Mouse (Mus musculus) left cerebral cortex, adult 2 months (tissue): ENCODE measurements around the gene Xxylt1. TPM values are rescaled to one million over a fixed set of nuclear protein-coding genes. Genes with fewer than 3 reads are reported as not detected.
A peak's percentile ranks its signal among the peaks of the same experiment; 100 is the strongest.

ENCODE experiments used
- DNase-seq, 2 experiments: peaks; one replicate each; pipeline ENCODE4 v3.0.0; 2021 to 2022; ENCODE audit warnings: low spot score in 2 of 2, mixed read lengths in 1 of 2; ENCODE audit errors: extremely low spot score in 1 of 2
- H3K27ac ChIP-seq: fragments of 200-600 bp; 2 replicates; pipeline ENCODE4 v1.8.1; 2022
- H3K4me3 ChIP-seq: fragments of 200-600 bp; 2 replicates; pipeline ENCODE4 v1.8.1; 2022
- CTCF ChIP-seq: fragments of 200-600 bp; IDR thresholded peaks from 2 replicates; pipeline ENCODE4 v1.8.1; 2022; ENCODE audit warnings: antibody characterized with exemption, mild to moderate bottlenecking, moderate library complexity
- intact Hi-C: fragments of 180-260 bp; cut with DNase I; formaldehyde crosslinking; loops from one replicate; pipeline ENCODE4 v1.15.1; 2025
- total RNA-seq, 2 experiments: library from RNA; stranded (reverse); gene quantifications; 2 replicates each; pipeline ENCODE4 v1.2.3; 2021

Gene Xxylt1
- total RNA-seq, 2 experiments from 2014 or later: 19.4 to 21.9 TPM

GRCm38 (mm10) chr16:31039803-31040459, 41.3 kb downstream of the Xxylt1 start:
- intact Hi-C loops: no loop called here
- no peak for TF ChIP-seq CTCF
- DNase-seq: no peak
- H3K27ac ChIP-seq: no peak overlapping the region
- no peak overlapping the region for H3K4me3 ChIP-seq

GRCm38 (mm10) chr16:31037431-31037830, 43.8 kb downstream of the Xxylt1 start:
- TF ChIP-seq CTCF: no peak
- Histone ChIP-seq H3K27ac (no peak overlapping the region), H3K4me3 (no peak overlapping the region)
- intact Hi-C loops: no loop called here
- no peak for DNase-seq

GRCm38 (mm10) chr16:31035651-31036245, 45.5 kb downstream of the Xxylt1 start:
- Histone ChIP-seq H3K27ac (no peak overlapping the region), H3K4me3 (no peak overlapping the region)
- intact Hi-C loops: no loop called here
- no peak for TF ChIP-seq CTCF
- DNase-seq: no peak

GRCm38 (mm10) chr16:31035235-31035634, 46.0 kb downstream of the Xxylt1 start:
- no peak for DNase-seq
- intact Hi-C loops: no loop called here
- no peak for TF ChIP-seq CTCF
- H3K4me3 ChIP-seq: no peak overlapping the region
- H3K27ac ChIP-seq: no peak overlapping the region

GRCm38 (mm10) chr16:31034051-31034450, 47.2 kb downstream of the Xxylt1 start:
- intact Hi-C loops: no loop called here
- no peak for TF ChIP-seq CTCF
- no peak for DNase-seq
- peak overlapping the region; percentile 15; the same call in 1 of the 2 replicates for H3K27ac ChIP-seq
- H3K4me3 ChIP-seq: no peak overlapping the region

- Histone ChIP-seq H3K4me3 (no peak overlapping the region), H3K27ac (peak overlapping the region; percentile 47)
- no peak for DNase-seq
- intact Hi-C loops: no loop called here
- no peak for TF ChIP-seq CTCF
Observed at GRCm38 (mm10) chr16:31029739-31030485, 51.3 kb downstream of the Xxylt1 start.

- no peak overlapping the region for H3K4me3 ChIP-seq
- intact Hi-C loops: no loop called here
- TF ChIP-seq CTCF: no peak
- DNase-seq: no peak
- no peak overlapping the region for H3K27ac ChIP-seq
Observed at GRCm38 (mm10) chr16:31027675-31028074, 53.6 kb downstream of the Xxylt1 start.

- no peak for TF ChIP-seq CTCF
- intact Hi-C loops: no loop called here
Observed at GRCm38 (mm10) chr16:31025516-31025915, 55.7 kb downstream of the Xxylt1 start.

GRCm38 (mm10) chr16:31024997-31025396, 56.2 kb downstream of the Xxylt1 start:
- intact Hi-C loops: no loop called here

More at GRCm38 (mm10) chr16:31025516-31025915, 55.7 kb downstream of the Xxylt1 start:
- Histone ChIP-seq H3K27ac (no peak overlapping the region), H3K4me3 (no peak overlapping the region)
- DNase-seq: no peak

GRCm38 (mm10) chr16:31024221-31024620, 57.0 kb downstream of the Xxylt1 start:
- TF ChIP-seq CTCF: no peak
- intact Hi-C loops: no loop called here
- no peak overlapping the region for H3K27ac ChIP-seq
- DNase-seq: no peak
- no peak overlapping the region for H3K4me3 ChIP-seq

More at GRCm38 (mm10) chr16:31024997-31025396, 56.2 kb downstream of the Xxylt1 start:
- no peak overlapping the region for H3K27ac ChIP-seq
- no peak for DNase-seq
- no peak overlapping the region for H3K4me3 ChIP-seq
- TF ChIP-seq CTCF: no peak

- TF ChIP-seq CTCF: no peak
- DNase-seq: no peak
- no peak overlapping the region for H3K4me3 ChIP-seq
- intact Hi-C loops: no loop called here
- no peak overlapping the region for H3K27ac ChIP-seq
Observed at GRCm38 (mm10) chr16:31023803-31024202, 57.4 kb downstream of the Xxylt1 start.

GRCm38 (mm10) chr16:31022287-31022686, 58.9 kb downstream of the Xxylt1 start:
- TF ChIP-seq CTCF: no peak
- no peak for DNase-seq
- Histone ChIP-seq H3K4me3 (no peak overlapping the region), H3K27ac (no peak overlapping the region)
- intact Hi-C loops: no loop called here
